ENCODE assay signal across 22 mouse cellular contexts in the genomic region with DNA sequence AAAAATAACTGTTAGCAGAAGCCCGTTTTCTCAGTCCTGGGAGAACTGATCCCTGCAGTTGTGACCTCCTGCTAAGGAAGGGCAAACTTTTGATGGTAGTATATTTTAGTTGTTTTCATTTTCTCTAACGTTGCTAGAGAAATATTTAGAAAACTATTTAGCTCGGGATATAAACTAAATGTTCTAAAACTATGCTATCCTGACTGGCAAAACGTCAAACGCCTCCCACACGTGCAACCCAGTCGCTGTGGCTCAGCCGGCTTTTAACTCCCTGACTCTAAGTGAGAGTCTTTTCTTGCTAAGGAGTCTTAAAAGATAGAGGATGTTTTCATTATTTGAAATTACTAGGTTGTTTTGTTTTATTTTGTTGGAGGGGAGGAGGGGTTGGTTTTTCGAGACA. TPM values are rescaled to one million over a fixed set of nuclear protein-coding genes. Genes with fewer than 3 reads are reported as not detected.
DNase-seq lines count a peak whose midpoint lies in the region; ATAC-seq and TF ChIP-seq lines count a peak whose summit lies in the region.
"Had no signal": no experiment of that assay in that cellular context is flagged by ENCODE, and none has a peak within 500 bp of the region (broad histone marks: within the 10 kb centered on the region; RNA-seq: fewer than 3 reads in every experiment).

No protein-coding gene starts in this region.

- no peak for TF ChIP-seq POLR2A in small intestine, adult 2 months (IDR thresholded peaks at IDR 0.05; ENCODE audit: low read depth, low read length)

- DNase-seq in intestine, embryonic 14.5 days (ENCODE audit: low spot score) = no peak
- DNase-seq in left cerebral cortex, adult 18-20 months (ENCODE audit: low spot score in 2 of 2) = peak; percentile 12 to 48
- DNase-seq in left cerebral cortex, postnatal 4 days = no peak
- peak; percentile 39 to 46 for DNase-seq in right cerebral cortex, adult 2 months (ENCODE audit: low spot score in 2 of 2)
- no peak for DNase-seq in right cerebral cortex, postnatal 4 days
- DNase-seq in thymus, postnatal 14 days = no peak
- DNase-seq: adrenal gland, postnatal 25 days; cerebellum, adult 9-10 months; gastrocnemius, adult 2 months; kidney, postnatal 14 days; layer of hippocampus, adult 9-11 months; lung, adult 18-20 months; lung, postnatal 36 days; right cerebral cortex, postnatal 14 days had no signal

- no peak overlapping the region for H3K4me2 ChIP-seq in intestine, embryonic 14.5 days (ENCODE audit: low read length)
- no peak overlapping the region for H3K4me2 ChIP-seq in intestine, postnatal 0 days (replicated peaks; ENCODE audit: low read depth)
- H3K4me2 ChIP-seq: forebrain, embryonic 13.5 days; hindbrain, embryonic 12.5 days; limb, embryonic 15.5 days; midbrain, embryonic 15.5 days had no signal

- H3K4me3 ChIP-seq in intestine, embryonic 14.5 days (ENCODE audit: low read depth, low read length) = no peak overlapping the region
- H3K4me3 ChIP-seq in intestine, postnatal 0 days (ENCODE audit: low read depth, low read length) = no peak overlapping the region
- no peak overlapping the region for H3K4me3 ChIP-seq in small intestine, adult 2 months (ENCODE audit: low read depth, low read length)
- H3K4me3 ChIP-seq: forebrain, embryonic 13.5 days; gastrocnemius, adult 2 months; hindbrain, embryonic 12.5 days; left cerebral cortex, adult 2 months; limb, embryonic 15.5 days; midbrain, embryonic 15.5 days; myocyte had no signal

- H3K27ac ChIP-seq in intestine, embryonic 14.5 days (ENCODE audit: low read depth) = 0 out of 2 replicates have a peak overlapping the region, but pooled peaks have one; percentile 48
- H3K27ac ChIP-seq in intestine, postnatal 0 days (ENCODE audit: low read depth, low read length) = no peak overlapping the region
- H3K27ac ChIP-seq in small intestine, adult 2 months (ENCODE audit: insufficient read depth, low read depth, low read length) = peak overlapping the region; percentile 39; the same call in 1 of the 2 replicates
- H3K27ac ChIP-seq: forebrain, embryonic 13.5 days; gastrocnemius, adult 2 months; hindbrain, embryonic 12.5 days; left cerebral cortex, adult 2 months; limb, embryonic 15.5 days; midbrain, embryonic 15.5 days had no signal

- intact Hi-C loops in left cerebral cortex, postnatal 4 days (cut with DNase I) = no loop called here

- H3K9ac ChIP-seq in intestine, embryonic 14.5 days (ENCODE audit: low read length) = no peak overlapping the region
- no peak overlapping the region for H3K9ac ChIP-seq in intestine, postnatal 0 days (ENCODE audit: low read depth, low read length)
- H3K9ac ChIP-seq: forebrain, embryonic 13.5 days; hindbrain, embryonic 12.5 days; limb, embryonic 15.5 days; midbrain, embryonic 15.5 days had no signal

- H3K36me3 ChIP-seq in intestine, embryonic 14.5 days (ENCODE audit: control insufficient read depth, insufficient read depth, low read length) = no peaks in the 10 kb centered on the region
- no peaks in the 10 kb centered on the region for H3K36me3 ChIP-seq in intestine, postnatal 0 days (ENCODE audit: control insufficient read depth, insufficient read depth)
- H3K36me3 ChIP-seq in small intestine, adult 2 months (ENCODE audit: control insufficient read depth, insufficient read depth, low read length) = no peaks in the 10 kb centered on the region
- H3K36me3 ChIP-seq: hindbrain, embryonic 12.5 days; limb, embryonic 15.5 days; midbrain, embryonic 15.5 days had no signal

- no peak for ATAC-seq in intestine, embryonic 14.5 days (replicated peaks; ENCODE audit: low FRiP score, low TSS enrichment, low read depth)
- no peak for ATAC-seq in intestine, postnatal 0 days
- ATAC-seq: forebrain, embryonic 13.5 days; midbrain, embryonic 15.5 days had no signal

- H3K9me3 ChIP-seq in intestine, embryonic 14.5 days (ENCODE audit: control insufficient read depth, low read length) = no peaks in the 10 kb centered on the region
- H3K9me3 ChIP-seq in intestine, postnatal 0 days (ENCODE audit: control insufficient read depth) = no peaks in the 10 kb centered on the region
- H3K9me3 ChIP-seq: hindbrain, embryonic 12.5 days; limb, embryonic 15.5 days; midbrain, embryonic 15.5 days had no signal

- WGBS in intestine, embryonic 14.5 days = 59% methylated on average over 9 of the region's 9 CpGs
- WGBS in intestine, postnatal 0 days = 73% methylated on average over 9 of the region's 9 CpGs
- WGBS in small intestine, adult 2 months = 71% methylated on average over 9 of the region's 9 CpGs

- H3K27me3 ChIP-seq in intestine, embryonic 14.5 days (replicated peaks; ENCODE audit: control insufficient read depth, insufficient read depth, low read length) = no peaks in the 10 kb centered on the region
- no peaks in the 10 kb centered on the region for H3K27me3 ChIP-seq in intestine, postnatal 0 days (replicated peaks; ENCODE audit: control insufficient read depth, insufficient read depth, low read length)
- no peaks in the 10 kb centered on the region for H3K27me3 ChIP-seq in small intestine, adult 2 months (ENCODE audit: control insufficient read depth, insufficient read depth, low read length)
- H3K27me3 ChIP-seq: forebrain, embryonic 13.5 days; hindbrain, embryonic 12.5 days; limb, embryonic 15.5 days had no signal

- TF ChIP-seq CTCF in intestine, postnatal 0 days (IDR thresholded peaks at IDR 0.05; ENCODE audit: low read depth) = no peak
- TF ChIP-seq CTCF in small intestine, adult 2 months (IDR thresholded peaks at IDR 0.05; ENCODE audit: extremely low read depth, insufficient read length, insufficient replicate concordance, low read depth, low read length) = no peak

- H3K4me1 ChIP-seq in intestine, embryonic 14.5 days (replicated peaks; ENCODE audit: control insufficient read depth, insufficient read depth, low read length) = peaks cover 18% of the 10 kb centered on the region
- 0 out of 2 replicates have a peak, but pooled peaks cover 4% of the 10 kb centered on the region for H3K4me1 ChIP-seq in intestine, postnatal 0 days (replicated peaks; ENCODE audit: control insufficient read depth, insufficient read depth, low read length)
- peaks cover 6% of the 10 kb centered on the region for H3K4me1 ChIP-seq in small intestine, adult 2 months (ENCODE audit: control insufficient read depth, insufficient read depth, insufficient read length, low read length)
- H3K4me1 ChIP-seq: hindbrain, embryonic 12.5 days; midbrain, embryonic 15.5 days had no signal

RNA-seq across cellular contexts. Expression of gene Il6ra, which starts 38.0 kb away (rescaled TPM):
- polyA plus RNA-seq in intestine, embryonic 14.5 days (2014; fragmentation: Nextera tagmentation; extraction: Ambion mirVana) = 1.5 and 1.6 TPM in 2 replicates
- polyA plus RNA-seq in intestine, postnatal 0 days (2015; fragmentation: Nextera tagmentation; extraction: Ambion mirVana) = 2.8 and 3.2 TPM in 2 replicates
- 1 to 10 TPM; 3.4 to 3.9 TPM for total RNA-seq in left cerebral cortex, adult 18-20 months (2021)
- total RNA-seq in left cerebral cortex, postnatal 4 days (2021) = 1 to 10 TPM; 1.8 to 1.9 TPM
- 3.0 and 3.7 TPM in 2 replicates for polyA plus RNA-seq in small intestine, adult 2 months (2012; rRNA removed)

RNA-seq across cellular contexts. Expression of gene She, which starts 43.9 kb away (rescaled TPM):
- 4.2 TPM in 2 replicates for polyA plus RNA-seq in intestine, embryonic 14.5 days (2014; fragmentation: Nextera tagmentation; extraction: Ambion mirVana)
- 1.6 and 1.8 TPM in 2 replicates for polyA plus RNA-seq in intestine, postnatal 0 days (2015; fragmentation: Nextera tagmentation; extraction: Ambion mirVana)
- 1 to 10 TPM; 3.0 to 3.8 TPM for total RNA-seq in left cerebral cortex, adult 18-20 months (2021)
- total RNA-seq in left cerebral cortex, postnatal 4 days (2021) = 1 to 10 TPM; 3.0 to 3.4 TPM
- 0.56 and 0.79 TPM in 2 replicates for polyA plus RNA-seq in small intestine, adult 2 months (2012; rRNA removed)
- polyA plus RNA-seq: myocyte had no signal

Comparison
In these comparisons a context has a peak if more than half of its experiments do, and no peak if none do; other contexts are left out.
1. DNase-seq: peak in left cerebral cortex, adult 18-20 months (2 of 2) and right cerebral cortex, adult 2 months (2 of 2); none in intestine, embryonic 14.5 days (single experiment), left cerebral cortex, postnatal 4 days (single experiment), right cerebral cortex, postnatal 4 days (single experiment) and thymus, postnatal 14 days (single experiment).